Mouse (Mus musculus) layer of hippocampus, adult 8-10 months (tissue): ENCODE results near the gene Iqgap1. TPM values are rescaled to one million over a fixed set of nuclear protein-coding genes. Genes with fewer than 3 reads are reported as not detected.
A peak's percentile ranks its signal among the peaks of the same experiment; 100 is the strongest.
"Not testable (repeated sequence)": the region's sequence is repeated elsewhere in the genome, so short reads cannot be mapped to it uniquely, and the experiment has no call there.

Experiments used
- DNase-seq, 2 experiments: peaks; one replicate each; pipeline ENCODE4 v3.0.0; 2022; ENCODE audit warnings: low spot score in 2 of 2
- total RNA-seq, 4 experiments: library from RNA; stranded (reverse); gene quantifications; 2 replicates each; pipeline ENCODE4 v1.2.4; 2022

Gene Iqgap1
- total RNA-seq, 4 experiments from 2014 or later, result 26.3 to 29.4 (median 26.8) TPM

DNA sequence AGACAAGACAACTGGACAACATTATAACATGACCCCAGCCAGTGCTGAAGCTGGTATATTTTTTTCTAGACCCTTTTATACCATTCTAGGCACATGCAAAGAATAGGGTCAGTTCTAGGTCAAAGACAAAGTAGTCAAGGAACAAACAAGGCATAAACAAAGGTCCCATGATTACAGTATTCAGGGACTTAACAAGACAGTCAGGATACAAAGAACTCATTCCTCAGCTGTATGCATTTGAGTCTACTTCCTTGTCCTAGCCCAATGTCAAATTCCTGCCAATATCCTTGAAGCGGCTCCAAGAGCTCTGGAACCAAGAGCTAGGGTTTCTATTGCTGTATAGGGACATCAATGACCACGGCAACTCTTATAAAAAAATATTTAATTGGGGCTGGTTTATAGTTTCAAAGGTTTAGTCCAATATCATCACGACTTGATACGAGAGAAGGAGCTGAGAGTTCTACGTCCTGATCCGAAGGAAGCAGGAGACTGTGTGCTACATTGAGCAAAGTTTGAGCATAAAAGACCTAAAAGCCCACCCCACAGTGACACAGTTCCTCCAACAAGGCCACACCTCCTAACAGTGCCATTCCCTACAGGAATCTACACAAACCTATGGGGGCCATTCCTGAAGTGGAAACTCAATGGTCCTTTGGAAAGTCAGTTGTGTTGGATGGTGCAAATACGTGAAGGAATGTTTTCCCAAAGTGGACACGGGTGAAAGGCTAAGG is 18.3 kb upstream of the Iqgap1 start:
- no peak for DNase-seq

DNA sequence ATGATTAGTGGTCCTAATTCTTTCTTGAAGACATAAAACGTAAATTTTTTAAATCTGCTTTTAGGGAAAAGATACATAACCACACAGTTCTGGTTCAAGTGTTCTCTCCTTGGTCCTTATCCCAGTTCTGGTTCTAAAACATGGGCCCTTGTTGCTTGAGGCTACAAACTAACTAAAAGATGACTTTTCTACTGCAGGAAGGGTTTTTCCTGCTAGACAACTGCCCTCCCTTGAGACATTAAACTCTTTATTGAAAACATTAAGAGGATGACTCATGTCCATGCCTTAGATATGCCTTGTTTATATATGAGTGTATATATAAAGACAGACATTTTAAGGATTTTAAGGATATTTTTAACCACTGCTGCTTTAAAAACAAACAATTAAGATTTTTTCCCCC is 17.4 kb upstream of the Iqgap1 start:
- DNase-seq, result no peak

DNA sequence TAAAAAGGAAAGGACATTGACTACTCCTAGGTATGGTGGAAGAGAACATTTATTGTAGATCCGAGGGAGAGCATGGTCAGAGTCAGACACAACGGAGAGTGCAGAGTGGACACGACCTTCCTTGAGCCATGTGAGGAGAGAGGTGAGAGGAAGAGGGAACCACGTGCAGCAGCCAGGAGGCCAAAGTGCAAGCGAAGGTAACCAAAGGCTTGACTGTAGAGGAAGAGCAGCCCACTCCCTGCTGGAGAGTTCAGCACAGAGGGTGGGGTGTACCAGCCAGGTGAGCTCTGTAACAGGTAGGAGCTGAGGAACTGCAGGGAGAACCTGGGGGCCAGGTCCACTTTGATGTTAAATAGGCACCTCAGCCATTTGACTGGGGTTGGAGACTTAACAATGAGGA is 16.4 kb upstream of the Iqgap1 start:
- DNase-seq, result no peak

DNA sequence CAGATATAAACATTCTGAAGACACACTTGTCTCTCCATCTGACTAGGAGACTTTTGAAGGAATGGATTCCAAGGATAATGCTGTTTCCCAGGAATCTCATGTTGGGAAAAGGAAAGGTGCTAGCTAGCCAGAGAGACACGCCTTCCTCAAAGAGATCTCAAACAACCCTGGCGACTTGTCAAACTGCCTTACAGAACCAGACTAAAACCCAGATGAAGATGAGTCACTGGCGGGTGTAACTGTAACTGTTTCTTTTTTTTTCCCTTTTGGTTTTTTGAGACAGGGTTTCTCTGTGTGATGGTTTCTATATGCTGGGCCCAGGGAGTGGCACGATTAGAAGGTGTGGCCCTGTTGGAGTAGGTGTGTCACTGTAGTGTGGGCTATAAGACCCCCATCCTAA is 15.2 kb upstream of the Iqgap1 start:
- DNase-seq, result no peak

DNA sequence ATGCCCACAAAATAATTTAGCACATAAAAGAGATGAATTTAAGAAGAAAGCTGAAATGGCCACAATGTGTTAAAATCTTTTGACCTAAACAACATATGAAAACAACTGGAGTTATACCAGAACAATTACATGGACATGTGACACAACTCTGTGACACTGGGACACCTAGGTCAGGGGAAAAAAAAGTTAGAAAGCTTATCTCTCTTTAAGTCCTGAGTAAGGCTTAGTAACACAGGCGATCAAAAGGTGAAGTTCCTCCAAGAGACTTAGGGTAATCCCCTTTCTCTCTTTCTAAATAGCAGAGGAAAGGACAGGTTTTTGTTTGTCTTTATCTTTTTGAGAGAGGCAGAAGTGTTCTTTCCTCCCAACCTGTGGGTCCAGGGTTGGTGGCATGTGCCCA is 14.5 kb upstream of the Iqgap1 start:
- DNase-seq, result no peak

DNA sequence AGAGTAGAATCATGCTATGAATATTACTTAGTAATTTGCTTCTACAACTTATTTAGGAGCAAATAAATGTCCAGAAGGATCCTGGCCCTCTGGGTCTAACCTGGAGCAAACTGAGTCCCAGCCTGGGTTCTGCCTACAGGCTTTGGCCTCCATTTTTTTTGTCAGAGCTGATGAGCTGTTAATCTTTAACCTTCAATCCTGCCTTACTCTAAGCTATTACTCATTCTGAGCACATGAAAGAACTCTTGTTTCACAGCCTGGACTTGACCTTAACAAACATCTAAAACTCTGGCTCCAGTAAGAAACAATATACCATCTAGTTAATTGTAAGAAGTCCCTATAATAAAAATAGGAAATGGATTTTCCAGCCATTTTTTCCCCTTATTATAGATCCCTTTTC is 14.0 kb upstream of the Iqgap1 start:
- no peak for DNase-seq

GRCm38 (mm10) chr7:80838247-80838646 is 12.5 kb upstream of the Iqgap1 start:
- DNase-seq, result no peak

DNA sequence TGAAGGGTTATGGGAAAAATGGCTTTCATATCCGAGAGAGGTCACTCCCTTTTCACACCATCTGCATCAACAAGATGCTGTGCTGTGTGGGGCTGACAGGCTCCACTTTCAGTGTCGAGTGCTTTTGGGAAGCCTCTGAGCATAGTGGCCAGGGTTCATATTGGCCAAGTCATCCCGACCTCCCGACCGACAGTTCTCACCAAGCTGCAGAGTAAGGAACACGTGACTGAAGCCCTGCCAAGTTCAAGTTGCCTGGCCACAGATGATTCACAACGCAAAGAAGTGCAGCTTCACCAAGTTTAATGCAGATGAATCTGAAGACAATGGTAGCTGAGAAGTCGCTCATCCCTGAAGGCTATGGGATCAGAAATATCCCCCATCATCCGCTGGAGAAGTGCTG is 12.0 kb upstream of the Iqgap1 start:
- DNase-seq, result no peak

GRCm38 (mm10) chr7:80835984-80836652 is 10.3 kb upstream of the Iqgap1 start:
- no peak for DNase-seq

DNA sequence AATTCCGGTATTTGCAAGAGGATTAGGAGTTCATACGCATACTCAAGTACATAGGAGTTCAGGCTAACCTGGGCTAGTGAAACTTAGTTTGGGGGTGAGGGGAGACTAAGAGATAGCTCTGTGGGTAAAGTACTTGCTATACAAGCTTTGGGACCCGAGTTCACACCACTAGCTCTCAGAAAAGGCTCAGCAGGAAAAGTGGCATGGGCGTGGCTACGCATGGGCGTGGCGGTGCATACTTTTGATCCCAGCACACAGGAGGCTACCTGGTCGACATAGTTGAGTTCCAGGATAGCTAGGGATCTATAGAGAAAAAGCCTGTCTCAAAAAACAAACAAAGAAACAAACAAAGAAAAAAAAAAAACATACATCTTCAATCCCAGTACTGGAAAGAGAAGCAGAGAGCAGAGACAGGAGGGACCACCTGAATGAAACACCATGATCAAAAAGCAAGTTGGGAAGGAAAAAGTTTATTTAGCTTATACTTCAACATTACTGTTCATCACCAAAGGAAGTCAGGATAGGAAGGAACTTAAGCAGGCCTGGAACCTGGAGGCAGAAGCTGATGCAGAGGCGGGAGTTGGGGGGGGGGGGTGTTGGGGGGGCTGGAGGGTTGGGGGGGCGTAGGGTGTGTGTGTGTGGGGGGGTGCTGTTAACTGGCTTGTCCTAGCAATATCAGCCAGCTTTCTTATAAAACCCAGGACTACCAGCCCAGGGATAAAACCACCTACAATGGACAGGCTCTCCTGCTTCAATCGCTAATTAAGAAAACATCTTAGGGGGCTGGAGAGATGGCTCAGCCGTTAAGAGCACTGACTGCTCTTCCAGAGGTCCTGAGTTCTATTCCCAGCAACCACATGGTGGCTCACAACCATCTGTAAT is 8.1 kb upstream of the Iqgap1 start:
- no peak for DNase-seq

DNA sequence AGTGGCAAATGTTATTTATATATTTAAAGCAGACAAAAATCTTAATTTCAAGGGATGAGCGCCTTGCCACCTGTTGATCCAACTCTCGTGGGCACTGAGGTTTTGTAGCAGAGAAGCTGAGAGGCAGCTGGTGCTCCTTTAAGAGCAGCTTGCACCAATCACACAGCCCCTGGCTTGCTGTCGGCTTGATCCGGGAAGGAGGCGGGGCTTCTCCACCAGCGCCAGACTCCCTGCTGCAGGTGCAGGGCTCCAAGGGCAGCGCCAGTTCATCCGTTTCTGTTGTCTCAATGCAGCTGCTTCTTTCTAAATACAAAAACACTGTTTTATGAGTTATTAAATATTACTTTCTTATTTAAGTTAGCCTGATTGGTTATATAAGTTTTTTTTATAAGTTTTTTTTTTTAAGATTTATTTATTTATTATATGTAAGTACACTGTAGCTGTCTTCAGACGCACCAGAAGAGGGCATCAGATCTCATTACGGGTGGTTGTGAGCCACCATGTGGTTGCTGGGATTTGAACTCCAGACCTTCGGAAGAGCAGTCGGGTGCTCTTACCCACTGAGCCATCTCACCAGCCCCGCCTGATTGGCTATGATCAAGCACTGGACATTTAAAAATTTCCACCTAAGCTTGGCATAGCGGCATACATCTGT is 7.3 kb upstream of the Iqgap1 start:
- not testable (repeated sequence) for DNase-seq

DNA sequence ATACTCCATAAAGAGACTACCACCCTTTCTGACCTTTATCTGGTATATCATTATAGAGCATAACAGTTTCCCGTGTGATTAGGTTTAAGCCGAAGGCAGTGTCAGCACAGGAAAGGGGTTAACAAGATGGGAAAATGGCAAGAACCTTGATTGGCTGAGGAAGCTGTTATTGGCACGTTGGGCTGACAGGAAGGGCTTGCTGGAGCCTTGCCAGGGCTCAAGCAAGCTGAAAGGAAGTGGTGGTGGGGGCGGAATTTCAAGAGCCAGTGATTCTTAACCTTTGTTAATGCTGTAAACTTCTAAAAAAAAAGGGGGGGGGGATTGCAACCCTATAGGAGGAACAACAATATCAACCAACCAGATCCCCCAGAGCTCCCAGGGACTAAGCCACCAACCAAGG is 6.4 kb upstream of the Iqgap1 start:
- DNase-seq, result no peak

DNA sequence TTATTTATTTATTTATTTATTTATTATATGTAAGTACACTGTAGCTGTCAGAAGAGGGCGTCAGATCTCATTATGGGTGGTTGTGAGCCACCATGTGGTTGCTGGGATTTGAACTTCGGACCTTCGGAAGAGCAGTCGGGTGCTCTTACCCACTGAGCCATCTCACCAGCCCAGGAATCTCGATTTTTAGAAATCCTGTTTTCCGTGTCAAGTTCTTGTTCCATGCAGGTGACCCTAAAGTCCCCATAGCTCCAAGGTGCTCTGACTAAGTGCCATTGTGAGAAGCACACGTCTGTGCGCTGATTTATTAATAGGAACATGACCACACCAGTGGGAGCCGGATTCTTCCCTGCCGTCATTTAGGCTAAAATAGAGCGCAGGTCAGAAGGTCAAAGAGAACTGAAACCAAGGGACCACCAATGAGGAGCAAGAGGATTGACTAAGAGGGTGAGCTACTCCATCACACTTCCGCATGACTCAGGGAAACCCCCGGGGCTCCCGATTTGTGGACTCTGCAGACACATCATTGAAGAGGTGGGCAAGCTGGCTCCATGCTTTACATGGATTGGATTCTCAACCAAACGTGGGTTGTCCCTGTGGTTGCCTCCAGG is 4.5 kb upstream of the Iqgap1 start:
- no peak for DNase-seq

DNA sequence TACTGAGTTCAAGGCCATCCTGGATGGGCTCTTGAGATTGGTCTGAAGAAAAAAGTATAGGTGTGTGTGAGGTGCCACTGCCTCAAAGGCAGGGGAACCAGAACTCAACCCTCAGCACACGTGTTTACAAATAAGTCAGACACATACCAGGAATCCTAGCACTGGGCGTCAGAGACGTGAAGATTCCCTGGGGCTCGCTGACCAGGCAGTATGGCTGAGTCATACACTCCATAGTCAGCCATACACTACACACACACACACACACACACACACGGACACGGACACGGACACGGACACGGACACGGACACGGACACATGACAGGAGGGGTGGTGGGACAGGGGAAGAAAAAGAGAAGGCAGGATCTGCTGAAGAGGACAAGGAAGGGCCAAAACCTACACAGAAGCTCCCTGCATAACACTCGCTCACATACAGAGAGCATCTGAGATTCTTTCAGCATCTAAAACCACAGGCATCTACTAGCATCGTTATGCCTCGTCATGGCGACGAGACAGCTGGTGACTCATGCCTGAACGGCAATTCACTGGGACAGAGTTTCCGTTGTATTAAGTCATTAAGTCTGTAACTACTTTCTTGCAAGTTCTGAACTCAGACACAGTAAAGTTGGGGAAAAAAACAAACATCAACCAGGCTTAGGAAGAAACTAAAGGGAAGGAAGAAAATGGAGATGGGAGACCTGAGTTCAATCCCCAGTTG is 2.5 kb upstream of the Iqgap1 start:
- DNase-seq, result no peak

DNA sequence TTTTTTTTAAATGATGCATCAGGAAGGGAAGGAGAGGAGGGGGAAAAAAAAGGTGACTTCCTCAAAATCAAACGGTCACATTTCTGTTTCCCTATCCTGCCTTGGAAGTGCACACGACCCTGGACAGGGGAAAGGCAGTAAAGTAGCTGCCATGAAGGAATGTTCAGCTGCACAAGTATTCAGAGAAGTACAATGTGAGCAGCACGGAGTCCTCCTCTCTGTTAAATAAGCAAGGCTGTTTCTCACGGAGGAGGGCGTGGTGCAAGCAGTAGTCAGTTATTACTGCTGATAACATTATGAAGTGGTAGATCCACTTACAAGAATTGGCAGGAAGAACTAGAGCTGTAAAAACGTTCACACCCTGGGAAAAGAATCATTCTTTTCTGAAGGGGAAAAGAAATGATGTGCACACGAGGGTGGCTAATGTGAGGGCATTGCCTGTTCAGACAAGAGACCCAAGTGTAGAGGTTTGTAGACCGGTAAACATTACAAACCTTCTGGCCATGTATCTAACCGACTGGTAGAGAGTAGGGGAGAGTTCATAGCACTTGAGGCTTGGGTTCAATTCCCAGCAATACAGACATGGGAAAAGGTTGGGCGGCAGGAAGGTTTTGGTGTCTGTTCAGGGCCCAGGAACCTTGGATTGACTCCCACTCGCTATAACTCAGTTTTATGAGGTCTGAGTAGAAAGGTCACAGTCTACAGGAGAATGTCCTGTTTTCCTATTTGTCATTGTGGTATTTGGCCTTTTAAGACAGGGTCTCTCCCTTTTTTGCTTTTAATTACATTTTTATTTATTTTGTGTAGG is 1.7 kb downstream of the Iqgap1 start:
- DNase-seq, result no peak

DNA sequence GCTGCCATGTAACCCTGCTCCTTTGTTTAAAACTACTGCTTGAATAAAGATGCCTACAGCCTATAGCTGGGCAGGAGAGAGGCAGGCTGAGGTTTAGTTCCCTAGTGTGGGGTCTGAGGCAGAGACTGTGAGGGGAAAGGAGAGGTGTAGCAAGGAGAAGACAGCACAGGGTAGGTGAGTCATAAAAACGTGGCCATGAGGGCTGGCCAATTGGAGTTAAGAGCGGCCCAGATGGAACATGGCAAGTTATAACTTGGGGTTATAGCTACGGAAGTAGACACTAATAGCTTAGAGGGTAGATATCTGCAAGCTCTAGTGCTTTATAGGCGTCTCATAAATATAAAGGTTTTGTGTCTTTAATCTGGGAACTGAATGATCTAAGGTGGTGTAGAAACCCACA is 2.5 kb downstream of the Iqgap1 start:
- DNase-seq, result no peak

GRCm38 (mm10) chr7:80820838-80821237 is 4.9 kb downstream of the Iqgap1 start:
- DNase-seq, result no peak

- DNase-seq, result no peak
Observed at GRCm38 (mm10) chr7:80816641-80817040, 9.1 kb downstream of the Iqgap1 start.

DNA sequence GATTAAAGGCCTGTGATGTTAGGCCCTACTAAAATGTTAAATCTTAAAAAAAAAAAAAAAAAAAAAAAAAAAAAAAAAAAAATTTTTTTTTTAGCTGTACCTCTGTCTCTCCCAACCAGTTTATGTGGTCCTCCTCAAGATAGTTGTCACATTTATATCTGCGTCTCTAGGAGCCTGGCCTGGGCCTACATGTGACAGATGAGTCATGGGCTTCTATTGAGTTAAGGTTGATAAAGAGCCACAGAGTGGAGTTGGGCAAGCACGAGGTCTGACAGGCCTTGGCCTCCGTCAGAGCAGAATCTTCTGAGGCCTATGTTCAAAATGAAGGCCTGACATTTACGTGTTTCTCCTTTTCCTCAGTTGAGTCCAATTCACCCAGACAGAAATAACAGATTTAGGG is 12.4 kb downstream of the Iqgap1 start:
- no peak for DNase-seq

GRCm38 (mm10) chr7:80806331-80806730 is 19.4 kb downstream of the Iqgap1 start:
- peak; percentile 32 to 34 for DNase-seq
